Mouse (Mus musculus): Measurements from ENCODE around the gene Smg5.
"Not testable (repeated sequence)": the region's sequence is repeated elsewhere in the genome, so short reads cannot be mapped to it uniquely, and the experiment has no call there.

Gene Smg5

DNA sequence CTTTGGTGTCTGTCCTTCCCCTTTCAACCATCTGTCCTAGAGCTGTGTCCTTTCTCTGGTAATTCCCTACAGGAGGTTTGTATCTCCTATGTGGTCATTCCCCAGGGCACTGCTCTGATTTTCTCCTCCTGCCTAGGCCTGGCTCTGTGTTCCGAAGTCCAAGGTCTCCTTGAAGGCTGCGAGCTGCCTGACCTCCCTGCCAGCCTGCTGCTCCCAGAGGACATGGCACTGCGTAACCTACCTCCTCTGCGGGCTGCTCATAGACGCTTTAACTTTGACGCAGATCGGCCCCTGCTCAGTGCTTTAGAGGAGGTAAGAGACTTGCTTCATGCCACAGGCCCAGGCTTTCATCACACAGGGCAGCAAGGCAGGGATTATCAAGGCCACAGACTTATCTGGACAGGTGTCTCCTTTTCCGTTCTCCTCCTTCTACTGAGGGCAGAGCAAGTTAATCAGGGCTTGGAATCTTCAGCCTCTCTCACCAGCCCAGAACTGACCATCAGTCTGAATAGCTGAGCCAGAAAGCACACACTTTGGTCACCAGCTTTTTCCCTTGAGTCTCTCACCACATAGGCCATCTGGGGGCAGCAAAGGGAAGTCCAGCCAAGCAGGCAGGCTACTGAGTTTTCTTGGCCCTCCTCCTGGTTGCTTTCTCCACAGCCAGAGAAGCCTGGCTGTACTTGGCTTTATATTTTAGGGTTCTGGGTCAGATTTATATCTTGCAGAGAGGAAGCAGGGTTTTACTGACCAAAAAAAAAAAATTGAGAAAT, 18.5 kb downstream of the Smg5 start:
- no peak for DNase-seq (ENCODE audit: low read depth, low spot score)

DNA sequence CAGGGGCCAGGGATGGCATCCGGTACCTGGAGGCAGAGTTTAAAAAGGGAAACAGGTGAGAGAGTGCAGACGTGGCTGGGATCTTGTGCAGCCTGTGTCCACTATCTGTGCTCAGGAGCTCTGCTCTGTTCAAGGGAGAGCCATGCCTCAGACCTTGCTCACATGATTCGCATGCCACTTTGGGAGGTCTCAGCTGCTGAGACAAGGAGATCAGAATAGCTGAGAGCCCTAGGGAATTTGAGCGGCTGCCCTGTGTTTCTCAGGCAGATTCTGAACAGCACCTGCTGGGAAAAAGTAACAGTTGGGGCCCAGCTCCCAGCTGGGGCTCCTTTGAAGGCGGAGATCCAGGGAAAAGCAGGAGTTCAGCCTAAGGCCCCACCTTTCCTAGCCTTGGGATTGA, 23.5 kb downstream of the Smg5 start:
- DNase-seq (ENCODE audit: low read depth, low spot score): no peak

DNA sequence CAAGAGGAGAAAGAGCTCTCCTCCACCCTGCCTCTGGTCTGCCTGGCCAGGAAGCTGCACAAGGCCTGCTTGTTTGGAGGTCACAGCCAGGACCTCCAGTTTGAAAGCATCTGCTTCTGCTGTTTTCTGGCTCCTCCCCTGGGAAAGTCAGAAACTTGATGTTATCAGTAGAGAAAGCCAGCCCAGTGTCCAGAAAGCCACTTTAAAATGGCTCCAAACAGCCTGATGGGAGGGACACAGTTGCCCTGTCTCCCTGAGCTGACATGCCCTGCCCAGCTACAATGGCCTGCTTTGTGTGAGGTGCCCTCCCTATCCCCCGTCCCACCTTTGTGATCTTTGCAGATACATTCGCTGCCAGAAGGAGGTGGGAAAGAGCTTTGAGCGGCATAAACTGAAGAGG, 23.9 kb downstream of the Smg5 start:
- no peak for DNase-seq (ENCODE audit: low read depth, low spot score)

DNA sequence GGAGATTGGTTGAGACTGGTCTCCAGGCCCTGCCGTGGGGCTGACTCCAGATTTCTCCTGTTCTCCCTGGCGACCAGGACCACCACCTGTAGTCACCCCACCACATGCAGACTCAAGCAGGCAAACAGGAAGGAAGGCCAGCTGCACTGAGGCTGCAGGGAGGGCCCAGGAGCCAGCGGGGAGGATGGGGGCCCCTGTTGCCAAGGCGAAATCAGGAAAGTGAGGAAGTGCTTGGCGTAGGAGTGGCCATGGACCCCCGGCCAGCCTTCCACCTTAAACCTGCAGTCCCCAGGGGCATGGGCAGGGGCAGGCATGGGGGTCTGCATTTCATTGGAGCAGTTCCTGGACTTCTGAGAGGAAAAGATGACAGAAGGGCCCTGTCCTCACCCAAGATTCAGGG, 25.0 kb downstream of the Smg5 start:
- no peak for DNase-seq (ENCODE audit: low read depth, low spot score)

DNA sequence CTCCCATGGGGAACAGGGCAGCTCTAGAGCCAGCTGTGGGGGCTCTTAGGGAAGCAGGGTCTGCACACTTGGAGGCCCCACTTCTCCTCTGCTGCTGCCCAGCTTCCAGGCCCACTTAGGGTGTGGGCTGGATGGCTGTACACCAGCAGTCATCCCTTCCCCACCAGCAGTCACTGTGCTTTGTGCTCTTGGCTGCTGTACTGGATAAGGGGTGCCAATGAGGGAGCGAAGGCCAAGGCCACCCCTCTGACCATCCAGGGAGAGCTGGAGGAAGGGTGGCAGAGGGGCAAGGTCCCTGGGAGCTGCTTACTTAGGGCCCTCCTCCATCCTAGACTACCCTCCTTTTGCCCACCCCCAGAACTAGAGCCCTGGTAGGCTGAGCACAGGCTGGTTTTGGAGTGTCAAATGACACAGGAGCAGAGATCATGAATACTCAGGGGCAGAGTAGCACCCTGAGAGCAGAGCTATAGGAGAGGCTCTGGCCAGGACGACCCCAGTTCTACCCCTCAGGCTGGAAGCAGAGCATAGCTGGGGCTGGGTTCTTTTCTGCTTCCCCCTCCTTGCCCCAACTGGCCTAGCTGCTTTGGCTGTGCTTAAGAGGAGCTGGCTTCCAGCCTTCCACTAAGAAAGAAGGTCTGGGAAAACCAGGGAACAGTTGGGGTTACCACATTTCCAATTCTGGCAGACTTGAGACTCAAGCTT, 25.7 kb downstream of the Smg5 start:
- no peak for DNase-seq (ENCODE audit: low read depth, low spot score)

DNA sequence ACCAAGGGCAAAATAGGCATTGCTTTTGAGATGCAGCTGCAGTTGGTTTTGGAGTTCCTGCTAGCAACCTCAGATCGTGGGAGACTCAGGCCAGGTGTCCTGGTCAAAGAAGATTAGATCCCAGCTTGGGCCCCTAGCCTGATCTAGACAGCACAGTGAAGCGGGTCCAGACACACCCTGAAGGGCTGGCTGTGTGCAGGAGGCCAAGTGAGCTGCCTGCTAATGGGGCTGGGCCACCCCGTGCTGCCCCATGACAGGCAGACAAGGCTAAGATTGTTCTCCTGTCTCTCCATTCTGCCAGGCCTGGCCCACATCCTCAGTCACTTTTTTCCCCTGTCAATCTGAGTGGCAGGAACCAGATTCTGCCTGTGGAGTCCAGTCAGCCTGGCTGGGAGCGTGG, 27.6 kb downstream of the Smg5 start:
- no peak for DNase-seq (ENCODE audit: low read depth, low spot score)

DNA sequence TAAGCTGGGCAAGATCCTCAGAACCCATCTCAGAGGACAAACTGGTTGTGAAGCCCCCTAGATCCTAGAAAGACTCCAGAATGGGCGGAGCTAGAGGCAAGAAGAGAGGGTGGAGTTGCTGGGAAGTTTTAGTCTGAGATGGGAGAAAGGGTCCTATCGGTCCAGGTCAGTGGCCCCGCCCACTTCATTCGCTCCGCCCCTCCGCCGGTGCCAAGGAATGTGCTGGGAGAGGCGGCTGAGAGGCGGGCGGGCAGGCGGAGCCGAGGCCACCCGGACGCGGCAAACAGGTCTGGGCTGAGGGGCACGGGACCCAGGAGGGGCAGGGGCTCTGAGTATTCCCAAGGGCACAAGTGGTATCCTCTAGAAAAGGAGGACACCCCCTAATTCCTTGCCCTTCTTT, 28.3 kb downstream of the Smg5 start, which contains the start of gene Paqr6:
Gene Paqr6 (plus strand): TSS at position 248 of the 400 bp plus-strand sequence.
- no peak for DNase-seq (ENCODE audit: low read depth, low spot score)

DNA sequence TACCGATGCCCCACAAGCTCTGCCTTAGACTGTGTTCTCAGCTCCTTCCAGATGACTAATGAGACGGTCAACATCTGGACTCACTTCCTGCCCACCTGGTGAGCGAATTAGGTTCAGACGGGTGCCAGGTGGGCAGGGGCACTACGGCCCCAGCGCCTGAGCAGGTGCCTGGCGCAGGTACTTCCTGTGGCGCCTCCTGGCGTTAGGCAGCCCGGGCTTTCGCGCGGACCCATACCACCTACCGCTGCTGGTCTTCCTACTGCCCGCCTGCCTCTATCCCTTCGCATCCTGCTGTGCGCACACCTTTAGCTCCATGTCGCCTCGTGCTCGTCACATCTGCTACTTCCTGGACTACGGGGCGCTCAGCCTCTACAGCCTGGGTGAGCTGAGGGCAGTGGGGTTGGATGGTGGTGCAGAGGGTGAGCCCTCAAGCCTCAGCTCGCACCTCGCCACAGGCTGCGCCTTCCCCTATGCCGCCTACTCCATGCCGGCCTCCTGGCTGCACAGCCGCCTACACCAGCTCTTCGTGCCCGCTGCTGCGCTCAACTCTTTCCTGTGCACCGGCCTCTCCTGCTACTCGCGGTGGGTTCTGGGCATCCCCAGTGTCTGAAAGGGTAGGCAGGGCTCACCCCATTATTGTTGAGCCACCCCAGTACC, 29.8 kb downstream of the Smg5 start:
- no peak for DNase-seq (ENCODE audit: low read depth, low spot score)

DNA sequence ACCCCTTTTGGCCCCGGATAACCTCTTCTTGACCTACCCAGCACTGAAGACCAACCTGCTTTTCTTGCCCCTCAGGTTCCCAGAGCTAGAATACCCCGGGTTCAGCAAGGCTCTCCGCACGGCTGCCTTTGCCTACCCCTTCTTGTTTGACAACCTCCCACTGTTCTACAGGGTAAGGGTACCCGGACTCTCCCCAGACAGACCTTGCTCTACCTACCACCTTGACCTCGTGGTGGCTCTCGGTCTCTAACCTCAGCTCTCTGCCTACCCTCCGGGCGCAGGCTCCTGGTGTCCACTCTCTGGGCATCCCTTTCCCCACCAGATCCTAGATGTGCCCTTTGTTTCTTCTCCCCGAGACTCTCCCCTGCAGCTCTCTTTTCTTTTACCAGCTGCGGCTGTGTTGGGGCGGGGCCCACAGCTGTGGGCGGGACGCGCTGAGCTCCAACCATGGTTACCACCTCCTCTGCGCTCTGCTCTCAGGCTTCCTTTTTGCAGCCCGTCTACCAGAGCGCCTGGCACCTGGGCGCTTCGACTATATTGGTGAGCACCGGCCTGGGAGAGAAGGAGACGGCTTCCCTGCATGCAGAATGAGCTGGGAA, 30.9 kb downstream of the Smg5 start:
- peak; percentile 52 for DNase-seq (ENCODE audit: low read depth, low spot score)

DNA sequence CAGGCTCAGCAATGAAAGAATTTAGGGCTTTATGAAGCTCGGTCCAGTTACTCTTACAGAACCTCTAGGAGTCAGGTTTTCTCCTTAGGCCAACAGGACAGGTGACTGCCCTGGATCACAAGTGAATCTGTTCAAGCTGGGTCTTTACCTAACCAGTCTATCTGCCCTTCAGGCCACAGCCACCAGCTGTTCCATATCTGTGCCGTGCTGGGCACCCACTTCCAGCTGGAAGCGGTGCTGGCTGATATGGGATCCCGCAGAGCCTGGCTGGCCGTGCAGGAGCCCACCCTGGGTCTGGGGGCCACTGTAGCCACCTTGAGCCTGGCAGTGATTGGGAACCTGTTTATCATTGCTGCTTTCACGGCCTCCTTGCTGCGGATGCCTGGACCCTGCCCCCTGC, 31.5 kb downstream of the Smg5 start:
- not testable (repeated sequence) for DNase-seq (ENCODE audit: low read depth, low spot score)

DNA sequence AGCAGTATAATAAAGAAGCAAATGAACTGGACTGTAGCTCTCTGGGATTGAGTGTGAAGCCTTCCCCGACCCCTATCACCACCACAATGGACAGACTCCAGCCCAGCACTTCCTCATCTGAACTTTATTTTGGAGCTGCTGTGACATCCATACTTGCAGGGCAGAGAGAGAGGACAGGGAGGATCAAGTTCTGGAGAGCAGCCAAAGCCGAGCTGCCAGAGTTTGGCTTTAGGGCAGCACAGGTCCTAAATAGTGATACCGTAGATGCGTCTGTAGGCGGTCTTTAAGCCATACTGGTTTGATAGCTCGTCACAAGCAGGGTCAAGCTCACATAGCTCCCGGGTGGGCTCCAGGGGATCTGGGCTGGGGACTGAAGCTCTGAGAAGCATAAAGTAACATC, 32.5 kb downstream of the Smg5 start:
- DNase-seq (ENCODE audit: low read depth, low spot score): not testable (repeated sequence)

DNA sequence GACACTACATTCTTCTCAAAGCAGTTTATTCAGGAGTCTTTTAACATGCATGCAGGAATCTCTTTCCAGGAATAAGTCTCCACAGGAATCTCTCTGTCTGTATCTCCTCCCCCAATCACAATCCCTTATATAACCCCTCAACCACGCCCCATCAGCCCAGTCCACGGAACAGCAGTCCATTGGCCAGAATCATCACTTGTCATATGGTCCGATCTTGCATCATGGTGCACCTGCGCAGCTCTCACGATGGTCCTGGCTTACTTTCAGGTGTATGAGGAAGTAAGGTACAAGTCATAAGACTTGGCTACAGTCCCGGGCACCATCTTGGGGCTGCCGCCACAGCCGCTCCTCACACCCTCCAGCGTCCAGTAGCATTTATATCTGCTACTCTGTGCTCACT, 36.6 kb downstream of the Smg5 start, which contains the start of gene Bglap3:
Gene Bglap3 (minus strand): TSS at position 101 of the 400 bp plus-strand sequence.
- DNase-seq (ENCODE audit: low read depth, low spot score): not testable (repeated sequence)

DNA sequence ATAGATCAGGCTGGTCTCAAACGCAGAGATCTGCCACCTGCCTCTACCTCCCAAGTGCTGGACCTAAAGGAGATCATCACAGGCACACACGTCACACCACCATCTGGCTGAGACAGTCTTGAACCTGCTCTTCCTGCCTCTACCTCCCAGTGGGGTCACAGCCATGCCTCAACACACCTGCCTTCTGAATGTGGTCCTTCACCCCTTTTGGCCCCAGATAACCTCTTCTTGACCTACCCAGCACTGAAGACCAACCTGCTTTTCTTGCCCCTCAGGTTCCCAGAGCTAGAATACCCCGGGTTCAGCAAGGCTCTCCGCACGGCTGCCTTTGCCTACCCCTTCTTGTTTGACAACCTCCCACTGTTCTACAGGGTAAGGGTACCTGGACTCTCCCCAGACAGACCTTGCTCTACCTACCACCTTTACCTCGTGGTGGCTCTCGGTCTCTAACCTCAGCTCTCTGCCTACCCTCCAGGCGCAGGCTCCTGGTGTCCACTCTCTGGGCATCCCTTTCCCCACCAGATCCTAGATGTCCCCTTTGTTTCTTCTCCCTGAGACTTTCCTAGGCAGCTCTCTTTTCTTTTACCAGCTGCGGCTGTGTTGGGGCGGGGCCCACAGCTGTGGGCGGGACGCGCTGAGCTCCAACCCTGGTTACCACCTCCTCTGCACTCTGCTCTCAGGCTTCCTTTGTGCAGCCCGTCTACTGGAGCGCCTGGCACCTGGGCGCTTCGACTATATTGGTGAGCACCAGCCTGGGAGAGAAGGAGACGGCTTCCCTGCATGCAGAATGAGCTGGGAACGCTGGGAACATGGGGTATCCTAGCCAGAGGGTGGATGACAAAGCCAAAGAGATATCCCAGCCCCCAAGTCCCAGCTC, 39.9 kb downstream of the Smg5 start:
- peak; percentile 61 for DNase-seq (ENCODE audit: low read depth, low spot score)

DNA sequence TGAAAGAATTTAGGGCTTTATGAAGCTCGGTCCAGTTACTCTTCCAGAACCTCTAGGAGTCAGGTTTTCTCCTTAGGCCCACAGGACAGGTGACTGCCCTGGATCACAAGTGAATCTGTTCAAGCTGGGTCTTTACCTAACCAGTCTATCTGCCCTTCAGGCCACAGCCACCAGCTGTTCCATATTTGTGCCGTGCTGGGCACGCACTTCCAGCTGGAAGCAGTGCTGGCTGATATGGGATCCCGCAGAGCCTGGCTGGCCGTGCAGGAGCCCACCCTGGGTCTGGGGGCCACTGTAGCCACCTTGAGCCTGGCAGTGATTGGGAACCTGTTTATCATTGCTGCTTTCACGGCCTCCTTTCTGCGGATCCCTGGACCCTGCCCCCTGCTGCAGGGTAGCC, 40.6 kb downstream of the Smg5 start:
- not testable (repeated sequence) for DNase-seq (ENCODE audit: low read depth, low spot score)

DNA sequence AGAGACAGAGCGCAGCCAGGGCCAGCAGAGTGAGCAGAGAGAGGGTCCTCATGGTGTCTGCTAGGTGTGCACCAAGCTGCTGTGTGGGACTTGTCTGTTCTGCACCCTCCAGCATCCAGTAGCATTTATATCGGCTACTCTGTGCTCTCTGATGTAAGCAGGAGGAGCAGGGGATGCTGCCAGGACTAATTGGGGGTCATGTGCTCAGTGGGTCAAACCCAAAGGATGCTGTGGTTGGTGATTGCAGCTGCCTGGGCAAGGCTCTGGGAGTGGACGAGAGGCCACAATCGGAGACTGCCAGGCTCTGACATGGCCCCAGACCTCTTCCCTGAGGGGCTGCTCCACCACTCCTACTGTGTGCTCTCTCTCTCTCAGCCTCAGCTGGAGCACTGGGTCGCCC, 42.5 kb downstream of the Smg5 start, which contains the start of gene Bglap2:
Gene Bglap2 (minus strand): TSS at position 101 of the 400 bp plus-strand sequence.
- not testable (repeated sequence) for DNase-seq (ENCODE audit: low read depth, low spot score)

DNA sequence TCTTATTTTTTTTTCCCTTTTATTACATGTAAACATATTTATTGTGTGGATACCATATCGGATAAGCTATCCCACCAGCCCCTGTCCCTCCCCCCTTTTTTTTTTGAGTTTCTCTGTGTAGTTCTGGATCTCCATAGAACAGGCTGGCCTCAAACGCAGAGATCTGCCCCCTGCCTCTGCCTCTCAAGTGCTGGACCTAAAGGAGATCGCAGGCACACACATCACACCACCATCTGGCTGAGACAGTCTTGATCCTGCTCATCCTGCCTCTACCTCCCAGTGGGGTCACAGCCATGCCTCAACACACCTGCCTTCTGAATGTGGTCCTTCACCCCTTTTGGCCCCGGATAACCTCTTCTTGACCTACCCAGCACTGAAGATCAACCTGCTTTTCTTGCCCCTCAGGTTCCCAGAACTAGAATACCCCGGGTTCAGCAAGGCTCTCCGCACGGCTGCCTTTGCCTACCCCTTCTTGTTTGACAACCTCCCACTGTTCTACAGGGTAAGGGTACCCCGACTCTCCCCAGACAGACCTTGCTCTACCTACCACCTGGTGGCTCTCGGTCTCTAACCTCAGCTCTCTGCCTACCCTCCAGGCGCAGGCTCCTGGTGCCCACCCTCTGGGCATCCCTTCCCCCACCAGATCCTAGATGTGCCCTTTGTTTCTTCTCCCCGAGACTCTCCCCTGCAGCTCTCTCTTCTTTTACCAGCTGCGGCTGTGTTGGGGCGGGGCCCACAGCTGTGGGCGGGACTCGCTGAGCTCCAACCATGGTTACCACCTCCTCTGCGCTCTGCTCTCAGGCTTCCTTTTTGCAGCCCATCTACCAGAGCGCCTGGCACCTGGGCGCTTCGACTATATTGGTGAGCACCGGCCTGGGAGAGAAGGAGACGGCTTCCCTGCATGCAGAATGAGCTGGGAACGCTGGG, 45.6 kb downstream of the Smg5 start:
- DNase-seq (ENCODE audit: low read depth, low spot score): peak; percentile 72

DNA sequence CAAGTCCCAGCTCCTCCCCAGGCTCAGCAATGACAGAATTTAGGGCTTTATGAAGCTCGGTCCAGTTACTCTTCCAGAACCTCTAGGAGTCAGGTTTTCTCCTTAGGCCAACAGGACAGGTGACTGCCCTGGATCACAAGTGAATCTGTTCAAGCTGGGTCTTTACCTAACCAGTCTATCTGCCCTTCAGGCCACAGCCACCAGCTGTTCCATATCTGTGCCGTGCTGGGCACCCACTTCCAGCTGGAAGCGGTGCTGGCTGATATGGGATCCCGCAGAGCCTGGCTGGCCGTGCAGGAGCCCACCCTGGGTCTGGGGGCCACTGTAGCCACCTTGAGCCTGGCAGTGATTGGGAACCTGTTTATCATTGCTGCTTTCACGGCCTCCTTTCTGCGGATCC, 46.3 kb downstream of the Smg5 start:
- DNase-seq (ENCODE audit: low read depth, low spot score): not testable (repeated sequence)

DNA sequence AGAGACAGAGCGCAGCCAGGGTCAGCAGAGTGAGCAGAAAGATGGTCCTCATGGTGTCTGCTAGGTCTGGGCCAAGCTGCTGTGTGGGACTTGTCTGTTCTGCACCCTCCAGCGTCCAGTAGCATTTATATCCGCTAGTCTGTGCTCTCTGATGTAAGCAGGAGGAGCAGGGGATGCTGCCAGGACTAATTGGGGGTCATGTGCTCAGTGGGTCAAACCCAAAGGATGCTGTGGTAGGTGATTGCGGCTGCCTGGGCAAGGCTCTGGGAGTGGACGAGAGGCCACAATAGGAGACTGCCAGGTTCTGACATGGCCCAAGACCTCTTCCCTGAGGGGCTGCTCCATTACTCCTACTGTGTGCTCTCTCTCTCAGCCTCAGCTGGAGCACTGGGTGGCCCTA, 48.3 kb downstream of the Smg5 start, which contains the start of gene Bglap:
Gene Bglap (minus strand): TSS at position 101 of the 400 bp plus-strand sequence.
- no peak for DNase-seq (ENCODE audit: low read depth, low spot score)

DNA sequence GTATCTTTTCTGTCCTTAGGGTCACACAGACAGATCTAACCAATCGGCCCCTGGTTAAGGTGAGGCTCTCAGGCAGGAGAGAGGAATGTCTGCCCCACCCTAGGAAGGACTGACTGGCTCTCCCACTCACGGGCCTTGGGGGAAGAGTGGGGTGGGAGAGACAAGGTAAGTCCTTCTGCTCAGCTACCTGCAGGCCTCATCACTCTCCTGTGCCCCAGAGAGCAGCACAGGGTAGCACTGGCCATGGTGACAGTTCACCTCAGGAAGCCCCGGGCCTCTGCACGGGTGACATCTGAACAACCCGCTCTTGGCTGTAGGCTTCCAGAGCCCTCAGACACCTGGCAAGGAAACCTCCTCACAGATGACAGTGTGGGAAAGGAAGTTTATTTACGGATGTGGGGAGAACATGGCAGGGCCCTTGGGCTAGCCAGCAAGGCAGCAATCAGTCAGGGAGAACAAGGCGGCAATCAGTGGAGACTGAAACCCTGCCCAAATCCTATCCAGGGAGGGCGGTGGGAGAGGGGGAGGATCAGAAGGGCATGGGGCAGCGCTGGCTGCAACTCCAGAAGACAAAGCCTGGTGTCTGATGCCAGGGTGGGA, 57.8 kb downstream of the Smg5 start:
- no peak for DNase-seq (ENCODE audit: low read depth, low spot score)
